Mouse (Mus musculus) MEL (cell line): Measurements from ENCODE around the gene Zfp280d. TPM values are rescaled to one million over a fixed set of nuclear protein-coding genes. Genes with fewer than 3 reads are reported as not detected.

Experiments
- DNase-seq: peaks from one replicate; pipeline ENCODE4 v3.0.0; 2011; ENCODE audit warnings: low read depth, low spot score
- H3K27ac ChIP-seq: 2 replicates; pipeline ENCODE4 v1.5.1; 2012; ENCODE audit warnings: low read depth, mild to moderate bottlenecking, control low read depth, low read length, moderate library complexity; ENCODE audit not compliant: control insufficient read depth
- H3K27me3 ChIP-seq, 2 experiments: fragments of 150-350 bp in 1 of 2; sonication (generic) in 1 of 2; 2 replicates each; pipeline ENCODE4 v1.6.1; 2012; ENCODE audit warnings: low read length in 2 of 2, mild to moderate bottlenecking in 2 of 2, improper control_type of control experiment in 1 of 2, moderate library complexity in 1 of 2; ENCODE audit not compliant: insufficient read depth in 2 of 2, control insufficient read depth in 1 of 2
- H3K36me3 ChIP-seq, 2 experiments: 2 replicates each; pipeline ENCODE4 v1.6.1; 2012 to 2014; ENCODE audit warnings: low read length in 2 of 2, improper control_type of control experiment in 1 of 2, inconsistent platforms in 1 of 2, mild to moderate bottlenecking in 1 of 2; ENCODE audit not compliant: insufficient read depth in 2 of 2, control insufficient read depth in 1 of 2
- H3K4me1 ChIP-seq, 2 experiments: fragments of 150-350 bp in 1 of 2; sonication (generic) in 1 of 2; 2 replicates each; pipeline ENCODE4 v1.6.1; 2012; ENCODE audit warnings: low read length in 2 of 2, improper control_type of control experiment in 1 of 2, mild to moderate bottlenecking in 1 of 2; ENCODE audit not compliant: insufficient read depth in 2 of 2, control insufficient read depth in 1 of 2
- H3K4me3 ChIP-seq, 2 experiments: fragments of 150-350 bp in 1 of 2; sonication (generic) in 1 of 2; 2 replicates each; pipeline ENCODE4 v1.5.1; 2012; ENCODE audit warnings: low read depth in 2 of 2, low read length in 2 of 2, mild to moderate bottlenecking in 2 of 2, moderate library complexity in 2 of 2, control low read depth in 1 of 2, improper control_type of control experiment in 1 of 2; ENCODE audit not compliant: control insufficient read depth in 1 of 2, insufficient read depth in 1 of 2
- H3K79me2 ChIP-seq: 2 replicates; pipeline ENCODE4 v1.6.1; 2012; ENCODE audit warnings: mild to moderate bottlenecking, low read length, moderate library complexity; ENCODE audit not compliant: control insufficient read depth, poor library complexity, insufficient read depth
- H3K9ac ChIP-seq: 2 replicates; pipeline ENCODE4 v1.6.1; 2012; ENCODE audit warnings: low read depth, mild to moderate bottlenecking, control low read depth, low read length, moderate library complexity; ENCODE audit not compliant: control insufficient read depth, poor library complexity, severe bottlenecking
- H3K9me3 ChIP-seq: fragments of 150-350 bp; sonication (generic); replicated peaks from 2 replicates; pipeline ENCODE4 v1.6.1; 2012; ENCODE audit warnings: mild to moderate bottlenecking, low read length, improper control_type of control experiment, moderate library complexity; ENCODE audit not compliant: insufficient read depth
- BHLHE40 ChIP-seq: IDR thresholded peaks from 2 replicates; pipeline ENCODE4 v1.6.1; 2012; ENCODE audit warnings: low read depth, mild to moderate bottlenecking, inconsistent platforms, low read length, improper control_type of control experiment, borderline replicate concordance
- CHD2 ChIP-seq: IDR thresholded peaks from 2 replicates; pipeline ENCODE4 v1.6.1; 2011; ENCODE audit warnings: low read length, improper control_type of control experiment
- E2F4 ChIP-seq: IDR thresholded peaks from 2 replicates; pipeline ENCODE4 v1.6.1; 2011; ENCODE audit warnings: low read depth, low read length, improper control_type of control experiment, borderline replicate concordance
- ELF1 ChIP-seq: IDR thresholded peaks from 2 replicates; pipeline ENCODE4 v1.6.1; 2014; ENCODE audit warnings: low read depth, mild to moderate bottlenecking, inconsistent platforms, low read length, improper control_type of control experiment, moderate library complexity
- EP300 ChIP-seq, 2 experiments: IDR thresholded peaks; 2 replicates each; pipeline ENCODE4 v1.6.1; 2011; ENCODE audit warnings: improper control_type of control experiment in 2 of 2, low read length in 2 of 2, low read depth in 1 of 2, mild to moderate bottlenecking in 1 of 2
- GATA1 ChIP-seq: IDR thresholded peaks from 2 replicates; pipeline ENCODE4 v1.6.1; 2011; ENCODE audit warnings: low read depth, low read length, improper control_type of control experiment
- JUND ChIP-seq: IDR thresholded peaks from 2 replicates; pipeline ENCODE4 v1.6.1; 2011; ENCODE audit warnings: low read depth, mild to moderate bottlenecking, improper control_type of control experiment, low read length
- KAT2A ChIP-seq: conservative IDR thresholded peaks from 2 replicates; pipeline ENCODE4 v1.6.1; 2012; ENCODE audit warnings: low read depth, low read length, improper control_type of control experiment, inconsistent platforms
- MXI1 ChIP-seq: IDR thresholded peaks from 2 replicates; pipeline ENCODE4 v1.6.1; 2011; ENCODE audit warnings: mild to moderate bottlenecking, low read depth, low read length, improper control_type of control experiment
- NRF1 ChIP-seq: IDR thresholded peaks from 2 replicates; pipeline ENCODE4 v1.6.1; 2014; ENCODE audit warnings: low read depth, mild to moderate bottlenecking, inconsistent platforms, low read length, improper control_type of control experiment, moderate library complexity; ENCODE audit not compliant: poor library complexity, insufficient read depth, severe bottlenecking
- RCOR1 ChIP-seq: IDR thresholded peaks from 2 replicates; pipeline ENCODE4 v1.6.1; 2012; ENCODE audit warnings: low read depth, mild to moderate bottlenecking, inconsistent platforms, low read length, improper control_type of control experiment
- SMC3 ChIP-seq: IDR thresholded peaks from 2 replicates; pipeline ENCODE4 v1.6.1; 2011; ENCODE audit warnings: low read depth, low read length, improper control_type of control experiment
- TBP ChIP-seq: IDR thresholded peaks from 2 replicates; pipeline ENCODE4 v1.8.0; 2011; ENCODE audit warnings: low read depth, low read length, improper control_type of control experiment
- USF2 ChIP-seq, 2 experiments: IDR thresholded peaks; 2 replicates each; pipeline ENCODE4 v1.6.1; 2011 to 2012; ENCODE audit warnings: improper control_type of control experiment in 2 of 2, low read length in 2 of 2, borderline replicate concordance in 1 of 2, inconsistent platforms in 1 of 2, low read depth in 1 of 2, mild to moderate bottlenecking in 1 of 2; ENCODE audit not compliant: insufficient read depth in 1 of 2
- ZC3H11A ChIP-seq: IDR thresholded peaks from 2 replicates; pipeline ENCODE4 v1.6.1; 2012; ENCODE audit warnings: low read depth, mild to moderate bottlenecking, inconsistent platforms, low read length, improper control_type of control experiment
- ZKSCAN1 ChIP-seq: IDR thresholded peaks from 2 replicates; pipeline ENCODE4 v1.6.1; 2012; ENCODE audit warnings: low read depth, mild to moderate bottlenecking, inconsistent platforms, low read length, improper control_type of control experiment, moderate library complexity
- polyA plus RNA-seq, 2 experiments: library from polyadenylated mRNA; stranded (reverse) in 1 of 2; unstranded in 1 of 2; fragments of >175 nt in 1 of 2; fragments of >200 nt in 1 of 2; gene quantifications; 2 replicates each; pipeline versions ENCODE4 v1.2.1 to v1.2.4; 2012; ENCODE audit warnings: low replicate concordance in 2 of 2, low read depth in 1 of 2; ENCODE audit not compliant: insufficient read length in 2 of 2, insufficient read depth in 1 of 2, missing spikeins in 1 of 2
- total RNA-seq: library from RNA; depleted of rRNA; stranded (reverse); fragments of 300-350 nt; gene quantifications from 2 replicates; pipeline ENCODE4 v1.2.3, GENCODE M21; 2012

Zfp280d gene
- total and polyA plus RNA-seq, 3 experiments = 16.2 to 592 (median 20.6) TPM

GRCm38 (mm10) chr9:72385786-72386185 lies 111.1 kb downstream of the Zfp280d start:
- H3K27me3 ChIP-seq = 0 out of 4 replicates have a peak, but pooled peaks cover 0 to 2% of the 10 kb centered on the region in 2 experiments
- H3K9ac ChIP-seq = no peak overlapping the region
- no peak overlapping the region for H3K27ac ChIP-seq
- no peak overlapping the region for H3K4me3 ChIP-seq
- H3K79me2 ChIP-seq = no peaks in the 10 kb centered on the region
- no peak for DNase-seq
- peaks cover 2 to 8% of the 10 kb centered on the region in 2 experiments; a peak in 2 of 4 replicates for H3K4me1 ChIP-seq
- H3K36me3 ChIP-seq = peaks cover 0 to 6% of the 10 kb centered on the region in 2 experiments; a peak in 2 of 4 replicates
- TF ChIP-seq TBP (no peak), ZC3H11A (no peak), BHLHE40 (no peak), CHD2 (no peak), JUND (no peak), NRF1 (no peak), ELF1 (no peak)
- no peaks in the 10 kb centered on the region for H3K9me3 ChIP-seq

DNA sequence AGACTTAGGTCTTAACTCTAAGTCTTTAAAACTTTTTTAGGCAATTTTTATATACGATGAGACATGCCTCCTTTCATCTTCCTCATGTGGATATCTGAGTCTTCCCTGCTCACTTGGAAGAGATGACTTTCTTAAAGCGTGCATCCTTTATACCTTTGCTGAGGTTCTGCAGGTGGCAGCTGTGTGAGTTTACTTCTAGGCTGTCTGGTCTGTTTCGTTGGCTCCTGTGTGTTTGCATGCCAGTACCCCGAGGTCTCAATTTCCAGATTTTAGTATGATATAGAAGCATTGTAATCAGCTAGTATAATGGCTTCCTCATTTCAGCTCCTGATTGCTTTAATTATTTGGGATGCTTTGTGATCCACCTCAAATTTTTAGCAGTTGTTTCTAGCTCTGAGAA lies 114.3 kb downstream of the Zfp280d start:
- H3K4me1 ChIP-seq = peaks cover 2 to 8% of the 10 kb centered on the region in 2 experiments; a peak in 2 of 4 replicates
- no peak overlapping the region for H3K9ac ChIP-seq
- DNase-seq = no peak
- no peak for TF ChIP-seq ZKSCAN1
- TF ChIP-seq SMC3 = no peak
- no peak for TF ChIP-seq USF2 (IDR thresholded peaks at IDR 0.05; ENCODE audit: borderline replicate concordance in 1 of 2, insufficient read depth in 1 of 2, low read depth in 1 of 2, low read length in 2 of 2)
- TF ChIP-seq KAT2A = no peak
- no peak for TF ChIP-seq E2F4
- TF ChIP-seq GATA1 = no peak
- no peak for TF ChIP-seq RCOR1
- no peak for TF ChIP-seq EP300 (IDR thresholded peaks at IDR 0.05; ENCODE audit: low read depth in 1 of 2, low read length in 2 of 2)
- no peak for TF ChIP-seq CHD2
- TF ChIP-seq MXI1 = no peak
- TF ChIP-seq, all 39 proteins: peak for 0
- Histone ChIP-seq H3K27me3 (no peaks in the 10 kb centered on the region), H3K9me3 (no peaks in the 10 kb centered on the region), H3K4me3 (peak overlapping the region; percentile 38 to 46; a peak in 3 of 4 replicates), H3K79me2 (no peaks in the 10 kb centered on the region), H3K36me3 (peaks cover 0 to 6% of the 10 kb centered on the region in 2 experiments; a peak in 2 of 4 replicates), H3K27ac (no peak overlapping the region)
